Mouse (Mus musculus): ENCODE data around the gene Tmem220.
"Not testable (repeated sequence)": the region's sequence is repeated elsewhere in the genome, so short reads cannot be mapped to it uniquely, and the experiment has no call there.

Tmem220 gene

DNA sequence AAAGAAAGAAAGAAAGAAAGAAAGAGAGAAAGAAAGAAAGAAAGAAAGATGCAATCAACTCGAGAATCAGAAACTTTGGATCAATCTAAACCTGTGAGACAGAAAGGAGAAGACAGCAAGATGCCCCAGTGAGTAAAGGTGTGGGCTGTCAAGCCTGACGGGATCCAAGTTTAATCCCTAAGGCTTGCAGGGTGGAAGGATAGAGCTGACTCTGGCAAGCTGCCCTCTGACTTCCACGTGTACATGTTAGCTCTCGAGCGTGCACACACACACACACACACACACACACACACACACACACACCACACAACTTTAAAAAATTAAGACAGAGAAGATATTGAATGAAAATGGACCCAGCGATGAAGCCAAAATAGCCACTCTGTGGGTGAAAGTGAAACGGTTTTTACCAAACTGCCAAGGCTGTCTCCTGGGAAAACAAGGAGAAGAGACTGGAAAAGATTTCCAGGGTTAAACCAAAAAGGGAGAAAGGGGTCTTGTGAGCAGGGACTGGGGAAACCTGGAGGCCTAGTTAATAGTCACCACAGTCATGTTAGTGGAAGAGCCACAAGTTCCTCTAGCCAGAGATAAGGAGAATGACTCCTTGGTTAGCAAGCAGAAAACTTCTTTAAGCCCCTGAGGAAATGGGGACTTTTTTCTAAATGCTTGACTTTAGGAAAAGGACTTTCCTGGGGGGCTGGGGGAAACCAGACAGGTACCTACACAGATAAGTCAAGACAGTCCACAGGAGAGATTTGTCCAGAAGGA lies 5.1 kb upstream of the Tmem220 start:
- no peak for DNase-seq

DNA sequence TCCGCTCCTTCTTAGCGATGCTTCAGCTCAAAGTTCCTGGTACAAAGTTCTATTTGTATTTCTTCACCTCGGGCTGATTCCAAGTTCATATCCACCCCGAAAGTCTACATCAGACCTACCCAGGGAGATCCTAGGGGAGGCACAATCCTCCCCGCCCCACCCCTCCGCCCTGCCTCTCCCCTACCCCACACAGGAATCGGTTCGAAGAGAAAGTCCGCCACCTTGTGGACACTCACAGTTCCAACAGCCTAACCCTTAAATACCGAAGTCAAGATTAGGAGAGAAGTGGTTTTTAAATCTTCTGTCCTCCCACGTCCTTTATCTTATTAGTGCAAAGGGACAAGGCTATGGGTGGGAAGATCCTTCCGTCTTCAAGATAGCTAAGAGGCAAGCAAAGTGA lies 4.0 kb upstream of the Tmem220 start:
- DNase-seq = peak; percentile 80

DNA sequence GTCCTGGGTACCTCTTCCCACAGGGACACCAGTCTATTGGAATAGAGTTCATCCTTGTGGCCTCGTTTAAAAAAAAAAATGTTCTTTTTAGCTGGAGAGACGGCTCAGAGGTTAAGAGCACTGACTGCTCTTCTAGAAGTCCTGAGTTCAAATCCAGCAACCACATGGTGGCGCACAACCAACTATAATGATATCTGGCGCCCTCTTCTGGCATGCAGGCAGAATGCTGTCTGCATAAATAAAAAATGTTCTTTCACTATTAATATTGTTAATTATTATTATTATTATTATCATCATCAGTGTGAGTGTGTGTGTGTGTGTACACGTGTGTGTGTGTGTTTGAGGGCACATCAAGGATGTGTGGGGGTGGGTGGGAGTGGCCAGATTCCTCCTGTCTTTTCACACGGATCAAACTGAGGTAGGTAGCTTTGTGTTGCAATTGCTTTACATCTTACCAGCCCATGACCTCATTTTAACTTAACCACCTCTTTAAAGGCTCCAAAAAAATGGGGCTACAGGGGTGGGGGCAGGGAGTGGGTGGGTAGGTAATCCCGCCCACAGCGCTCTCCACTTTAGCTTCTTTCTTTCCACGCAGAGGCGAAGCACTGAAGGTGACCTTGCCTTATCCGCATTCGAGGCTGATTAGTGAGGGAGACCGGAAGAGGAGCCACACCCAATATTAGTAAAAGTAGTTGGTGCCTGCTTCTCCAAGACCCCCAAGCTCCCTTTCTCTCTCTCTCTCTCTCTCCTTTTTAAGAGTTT lies 2.4 kb upstream of the Tmem220 start:
- peak; percentile 50 for DNase-seq

DNA sequence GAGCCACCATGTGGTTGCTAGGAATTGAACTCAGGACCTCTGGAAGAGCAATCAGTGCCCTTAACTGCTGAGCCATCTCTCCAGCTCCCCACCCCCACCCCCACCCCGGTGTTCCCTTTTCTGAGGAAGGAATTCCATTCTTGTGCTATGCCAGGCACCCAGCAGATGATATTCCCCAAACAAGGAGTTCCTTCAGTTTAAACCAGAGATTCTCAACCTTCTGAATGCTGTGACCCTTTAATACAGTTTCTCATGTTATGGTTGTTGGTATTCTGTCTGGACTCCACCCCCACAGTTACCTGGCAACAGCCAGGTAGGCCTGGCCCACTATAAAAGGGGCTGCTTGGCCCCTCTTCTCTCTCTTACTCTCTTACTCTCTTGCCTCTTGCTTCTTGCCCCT lies 1.8 kb upstream of the Tmem220 start:
- not testable (repeated sequence) for DNase-seq

DNA sequence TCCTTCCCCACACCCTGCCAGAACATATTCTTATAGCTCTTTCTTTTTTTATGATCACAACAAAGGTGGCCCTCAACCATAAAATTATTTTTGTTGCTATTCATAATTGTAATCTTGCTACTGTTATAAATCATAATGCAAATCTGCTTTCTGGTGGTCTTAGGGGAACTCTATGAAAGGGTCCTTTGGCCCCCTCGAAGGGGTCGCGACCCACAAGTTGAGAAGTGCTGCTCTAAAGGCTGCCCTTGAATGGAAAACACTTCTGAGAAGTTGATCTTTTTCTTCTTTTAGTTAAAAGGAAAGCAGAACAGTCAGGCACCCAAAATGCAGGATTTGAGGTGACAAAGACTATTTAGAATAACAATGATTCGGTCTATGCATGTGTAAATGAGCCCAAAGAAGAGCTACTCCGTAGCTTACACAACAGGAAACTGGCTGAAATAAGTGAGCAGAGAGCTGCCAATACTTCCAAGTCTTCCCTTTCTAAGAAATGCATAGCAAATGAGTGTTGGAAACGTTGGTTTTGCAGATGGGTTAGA lies 1.1 kb upstream of the Tmem220 start:
- DNase-seq = no peak

DNA sequence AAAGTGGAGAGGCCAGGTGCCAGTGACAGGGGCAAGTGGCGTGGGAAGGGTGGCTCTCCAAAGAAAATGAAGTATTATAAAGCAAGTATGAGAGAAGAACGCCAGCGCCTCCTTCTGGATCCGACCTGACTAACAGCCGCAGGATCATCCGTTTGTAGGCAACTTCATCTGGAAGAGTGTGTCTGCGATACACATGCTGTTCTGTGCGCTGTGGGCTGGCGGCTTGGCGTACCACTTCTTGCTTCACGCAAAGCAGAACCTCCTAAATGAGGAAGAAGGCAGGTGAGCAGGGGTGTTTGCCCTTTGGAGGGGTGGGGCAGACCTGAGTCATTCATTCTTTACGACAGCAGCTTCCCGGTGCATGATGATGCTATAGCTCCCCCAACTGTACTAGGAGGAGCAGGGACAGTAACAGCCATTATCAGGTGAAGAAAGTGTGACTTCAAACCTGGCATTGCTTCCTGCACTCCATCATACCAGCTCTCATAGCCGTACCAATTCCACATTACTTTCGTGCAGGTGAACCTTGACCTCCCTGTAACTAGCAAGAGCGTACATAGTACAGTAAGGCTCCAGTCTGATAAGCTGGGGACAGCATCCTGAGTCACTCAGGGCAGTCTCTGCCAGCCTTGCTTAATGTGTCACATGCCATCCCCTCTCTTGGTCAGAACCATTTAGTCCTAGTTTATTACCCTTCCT lies 6.1 kb downstream of the Tmem220 start:
- no peak for DNase-seq

DNA sequence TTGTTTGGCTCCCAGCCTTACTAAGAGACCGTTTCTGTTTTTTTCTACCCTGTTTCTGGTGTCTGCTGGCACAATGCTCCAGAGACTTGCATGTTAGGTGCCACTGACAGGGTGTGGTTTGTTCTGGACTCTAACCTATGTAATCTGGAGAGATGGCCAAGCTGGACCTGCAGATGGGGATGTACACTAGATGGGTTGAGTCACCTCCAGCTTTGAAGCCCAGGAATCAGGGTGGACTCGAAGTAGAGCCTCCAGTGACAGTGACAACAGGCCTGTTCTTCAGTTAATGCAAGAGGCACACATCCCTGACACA lies 6.6 kb downstream of the Tmem220 start:
- no peak for DNase-seq

DNA sequence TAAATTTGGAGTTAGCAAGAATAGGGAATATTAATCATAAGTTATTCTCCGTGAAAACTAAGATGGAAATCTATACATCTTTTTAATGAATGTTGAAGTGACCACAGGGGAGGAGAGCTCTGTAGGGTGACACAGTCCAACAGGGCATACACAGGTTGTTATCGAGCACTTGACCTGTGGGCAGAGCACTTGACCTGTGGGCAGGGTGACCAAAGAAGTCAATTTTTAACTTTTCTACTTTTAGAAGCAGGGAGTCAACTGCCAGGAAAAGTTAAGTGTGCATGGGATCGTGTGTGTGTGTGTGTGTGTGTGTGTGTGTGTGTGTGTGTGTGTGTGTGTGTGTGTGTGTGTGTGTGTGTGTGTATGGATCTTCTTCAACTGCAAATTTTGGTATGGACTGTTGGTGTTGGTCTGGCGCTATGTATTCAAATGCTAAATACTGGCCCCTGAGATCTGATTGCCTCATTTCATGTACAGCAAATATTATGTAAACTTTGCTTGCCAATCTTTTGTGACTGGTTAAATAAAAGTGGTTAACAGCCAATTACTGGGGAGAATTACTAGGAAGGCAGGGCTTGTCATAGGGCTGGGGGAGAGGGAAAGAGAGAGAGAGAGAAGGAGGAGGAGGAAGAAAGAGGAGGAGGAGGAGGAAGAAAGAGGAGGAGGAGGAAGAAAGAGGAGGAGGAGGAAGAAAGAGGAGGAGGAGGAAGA lies 10.0 kb downstream of the Tmem220 start:
- no peak for DNase-seq

DNA sequence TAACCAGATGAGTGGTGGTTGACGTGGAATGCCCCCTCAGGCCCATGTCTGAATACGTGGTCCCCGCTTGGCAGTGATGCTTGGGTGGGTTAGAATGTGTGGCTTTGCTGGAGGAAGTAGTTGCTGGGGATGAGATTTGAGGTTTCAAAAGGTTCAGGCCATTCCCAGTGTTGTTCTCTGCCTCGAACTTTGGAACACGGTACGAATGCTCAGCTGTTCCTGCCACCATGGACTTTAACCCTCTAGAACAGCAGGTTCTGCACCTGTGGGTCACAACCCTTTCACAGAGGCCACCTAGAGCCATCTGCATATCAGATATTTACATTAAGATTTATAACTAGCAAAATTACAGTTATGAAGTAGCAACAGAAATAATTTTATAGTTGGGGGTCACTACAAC lies 11.3 kb downstream of the Tmem220 start:
- no peak for DNase-seq

DNA sequence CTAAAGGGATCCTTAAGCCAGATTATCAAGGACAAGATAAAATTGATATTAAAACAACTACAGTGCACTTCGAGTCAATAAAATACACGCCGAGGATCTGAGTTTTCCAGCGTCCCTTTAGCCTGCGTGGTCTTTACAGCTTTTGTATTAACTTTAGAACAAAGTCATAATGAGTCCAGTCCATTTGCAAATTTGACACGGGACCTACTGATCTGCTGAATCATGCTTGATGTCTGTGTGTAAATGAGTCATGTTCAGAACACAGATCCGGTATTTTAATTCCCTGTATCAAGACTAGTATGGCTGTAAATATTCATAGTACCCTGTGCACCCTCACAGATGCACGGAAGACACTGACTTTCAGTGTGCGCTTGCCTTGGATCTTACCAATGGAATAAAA lies 11.9 kb downstream of the Tmem220 start:
- no peak for DNase-seq

DNA sequence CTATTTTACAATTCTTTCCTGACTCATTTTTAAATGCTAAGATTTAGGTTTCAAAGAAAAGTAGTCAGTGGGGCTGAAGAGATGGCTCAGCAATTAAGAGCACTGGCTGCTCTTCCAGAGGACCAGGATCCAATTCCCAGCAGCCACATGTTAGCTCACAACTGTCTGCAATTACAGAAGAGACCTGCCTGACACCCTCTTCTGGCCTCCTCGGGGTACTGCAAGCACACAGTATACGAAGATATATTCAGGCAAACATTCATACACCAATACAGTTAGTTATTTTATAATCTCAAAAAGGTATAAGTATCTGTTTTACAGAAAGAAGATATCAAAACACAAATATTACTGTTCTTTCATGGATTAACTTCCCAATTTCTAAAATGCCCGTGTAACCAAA lies 14.8 kb downstream of the Tmem220 start:
- no peak for DNase-seq

DNA sequence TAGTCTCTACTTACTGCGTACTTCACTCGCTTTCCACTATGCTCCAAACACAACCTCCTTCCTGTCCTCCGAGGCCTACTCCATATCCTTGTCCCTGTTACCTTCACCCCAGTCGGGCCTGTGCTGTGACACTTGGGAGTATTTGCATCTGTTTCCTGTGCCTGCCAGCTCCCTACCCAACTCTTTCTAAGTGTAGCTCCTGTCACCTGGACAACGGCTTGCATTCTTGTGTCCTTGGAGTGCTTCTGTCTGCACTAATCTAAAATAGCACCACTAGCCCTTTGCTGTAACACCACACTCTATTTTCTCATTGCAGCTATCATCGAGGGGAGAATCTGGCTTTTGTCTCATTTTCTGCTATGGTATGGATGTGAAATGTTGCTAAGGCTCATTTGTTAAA lies 15.5 kb downstream of the Tmem220 start:
- DNase-seq = no peak

DNA sequence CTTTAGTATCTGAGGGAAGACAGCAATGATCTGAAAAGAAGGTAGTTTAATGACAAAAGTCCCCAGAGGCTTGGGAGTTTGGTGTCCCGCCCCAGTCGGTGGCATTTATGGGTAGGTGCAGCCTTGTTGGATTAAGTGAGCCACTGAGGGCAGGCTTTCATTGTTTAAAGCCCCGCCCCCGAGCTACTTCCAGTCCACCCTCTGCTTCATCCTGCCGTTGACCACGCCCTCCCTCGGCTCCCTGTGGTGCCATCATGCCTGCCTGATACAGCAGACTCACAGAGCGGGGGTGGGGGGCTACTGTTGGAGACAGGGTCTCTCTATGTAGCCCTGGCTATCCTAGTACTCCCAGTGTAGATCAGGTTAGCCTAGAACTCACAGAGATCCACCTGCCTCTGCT lies 18.1 kb downstream of the Tmem220 start:
- DNase-seq = no peak

DNA sequence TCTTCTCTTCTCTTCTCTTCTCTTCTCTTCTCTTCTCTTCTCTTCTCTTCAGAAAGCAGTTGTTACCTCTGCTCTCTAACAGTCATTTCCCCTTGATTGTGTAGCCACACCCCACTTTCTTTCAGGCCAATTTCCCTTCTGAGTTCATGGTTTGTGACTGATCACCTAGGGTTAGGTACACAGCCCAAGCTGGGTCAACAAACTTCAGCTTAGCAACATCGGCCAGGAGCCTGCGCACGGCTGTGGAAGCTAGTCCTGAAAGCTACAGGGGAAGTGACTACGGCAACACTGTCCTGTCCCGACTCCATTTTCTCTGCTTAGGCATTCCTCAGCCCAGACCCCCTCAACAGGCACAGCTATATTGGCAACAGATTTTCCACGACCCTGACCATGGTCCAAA lies 20.0 kb downstream of the Tmem220 start:
- DNase-seq = no peak

DNA sequence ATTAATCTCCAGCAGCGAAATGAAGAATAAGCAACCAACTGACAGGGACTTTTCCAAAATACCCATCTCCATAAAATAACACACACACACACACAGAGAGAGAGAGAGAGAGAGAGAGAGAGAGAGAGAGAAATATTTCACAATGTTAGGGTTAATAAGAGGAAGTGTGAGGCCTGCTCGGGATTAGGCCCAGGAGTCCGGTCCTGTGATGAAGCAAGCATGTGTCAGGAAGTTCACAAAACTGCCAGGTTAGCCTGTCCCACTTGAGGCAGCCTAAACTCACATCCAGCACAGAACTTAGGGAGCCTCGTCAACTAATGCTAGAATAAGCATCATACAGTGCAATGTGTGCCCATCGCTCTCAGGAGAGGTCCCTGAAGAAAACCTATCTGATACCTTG lies 22.2 kb downstream of the Tmem220 start:
- DNase-seq = no peak

DNA sequence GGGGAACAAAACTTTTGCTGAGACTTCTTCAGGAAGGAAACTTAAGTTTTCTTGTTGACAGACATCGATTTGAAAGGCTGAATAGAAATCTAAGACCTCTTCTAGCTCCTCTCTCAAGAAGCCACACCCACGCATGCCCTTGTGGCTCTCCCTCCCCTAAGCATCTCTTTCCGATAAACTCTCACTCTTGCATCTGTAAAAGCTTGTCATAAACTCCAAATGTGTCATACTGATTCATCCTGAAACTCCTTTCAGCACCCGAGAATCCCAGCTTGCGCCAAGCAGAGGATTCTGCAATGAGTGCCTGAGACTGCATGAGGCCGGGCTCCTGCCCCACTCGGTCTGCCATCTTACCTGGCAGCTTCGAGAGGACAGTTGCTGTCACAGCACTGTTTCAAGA lies 23.5 kb downstream of the Tmem220 start:
- no peak for DNase-seq

DNA sequence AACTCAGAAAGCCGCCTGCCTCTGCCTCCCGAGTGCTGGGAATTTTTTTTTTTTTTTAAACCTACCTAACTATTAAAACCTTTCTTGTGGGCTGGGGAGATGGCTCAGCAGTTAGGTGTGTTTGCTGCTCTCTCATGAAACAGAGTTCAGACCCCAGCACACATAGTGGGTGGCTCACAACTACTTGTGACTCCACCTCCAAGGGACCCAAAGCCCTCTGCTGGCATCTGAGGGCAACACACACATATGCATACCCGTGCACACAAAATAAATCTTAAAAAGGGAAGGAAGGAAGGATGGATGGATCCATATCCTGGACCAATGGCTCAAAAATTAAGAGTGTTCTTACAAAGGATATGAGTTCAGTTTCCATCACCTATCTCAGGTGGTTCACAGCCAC lies 24.3 kb downstream of the Tmem220 start:
- no peak for DNase-seq

DNA sequence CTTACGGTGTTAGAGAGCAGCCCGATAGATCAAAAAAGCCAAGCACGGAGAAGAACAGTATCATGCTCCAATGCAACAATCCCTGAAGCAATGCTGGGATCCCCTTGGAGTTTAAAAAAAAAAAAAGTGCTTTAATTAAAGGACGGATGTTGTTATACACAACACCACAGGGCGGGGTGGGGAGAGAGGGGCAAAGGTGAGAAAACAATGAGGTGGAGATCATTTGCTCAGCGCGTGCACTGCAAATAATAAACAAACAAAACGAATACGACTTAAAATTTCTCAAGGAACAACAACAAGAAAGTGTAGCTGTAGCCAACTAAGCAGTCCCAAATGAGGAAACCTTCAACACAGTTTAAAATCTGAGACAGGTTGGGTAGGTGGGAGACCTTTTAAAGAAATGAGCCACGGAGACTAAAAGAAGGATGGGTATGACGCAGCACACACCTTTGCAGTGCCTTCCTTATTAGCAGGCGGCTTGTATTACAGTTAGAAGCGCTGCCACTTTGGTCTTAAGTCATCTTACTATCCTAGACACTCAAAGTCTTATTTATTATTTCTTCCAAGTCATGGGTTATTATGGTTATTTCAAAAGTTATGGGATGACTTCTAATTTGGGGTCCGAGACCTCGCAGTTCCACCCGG lies 26.8 kb downstream of the Tmem220 start:
- no peak for DNase-seq

DNA sequence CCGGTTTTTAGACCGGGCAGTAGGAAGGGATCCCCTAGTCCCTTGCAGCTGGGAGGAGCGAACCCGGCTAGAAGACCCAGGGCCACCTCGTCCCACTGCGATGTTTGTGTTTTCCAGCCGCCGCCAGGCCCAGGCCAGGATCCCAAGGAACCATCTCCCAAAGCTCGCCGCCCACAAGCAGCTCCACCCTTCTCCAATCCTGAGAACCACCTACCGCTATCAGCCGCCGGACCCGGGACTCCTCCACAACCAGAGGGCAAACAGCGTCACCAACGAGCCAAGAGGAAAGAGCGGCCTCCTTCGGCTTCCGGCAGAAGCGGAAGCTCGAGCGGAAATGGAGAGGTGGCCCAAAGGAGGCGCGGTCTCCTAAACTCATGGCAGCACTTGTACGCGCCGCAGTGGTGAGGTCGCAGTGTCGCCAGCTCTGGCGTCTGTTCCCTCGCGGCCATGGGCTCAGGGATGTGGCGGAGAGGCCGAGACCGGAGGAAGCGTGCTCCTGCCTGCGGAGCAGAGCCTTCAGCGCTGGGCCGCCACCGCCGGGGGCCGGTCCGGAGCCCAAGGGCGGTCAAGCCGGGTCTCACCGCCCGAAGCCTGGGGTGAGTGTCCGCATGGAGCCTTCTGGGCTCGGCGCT lies 27.5 kb downstream of the Tmem220 start, which contains the start of the genes Adprm and Sco1:
Gene Adprm, minus strand, starts transcription at position 274 of the 632 bp plus-strand sequence.
Gene Sco1, plus strand, starts transcription at position 350 of the 632 bp plus-strand sequence.
- peak; percentile 94 for DNase-seq

DNA sequence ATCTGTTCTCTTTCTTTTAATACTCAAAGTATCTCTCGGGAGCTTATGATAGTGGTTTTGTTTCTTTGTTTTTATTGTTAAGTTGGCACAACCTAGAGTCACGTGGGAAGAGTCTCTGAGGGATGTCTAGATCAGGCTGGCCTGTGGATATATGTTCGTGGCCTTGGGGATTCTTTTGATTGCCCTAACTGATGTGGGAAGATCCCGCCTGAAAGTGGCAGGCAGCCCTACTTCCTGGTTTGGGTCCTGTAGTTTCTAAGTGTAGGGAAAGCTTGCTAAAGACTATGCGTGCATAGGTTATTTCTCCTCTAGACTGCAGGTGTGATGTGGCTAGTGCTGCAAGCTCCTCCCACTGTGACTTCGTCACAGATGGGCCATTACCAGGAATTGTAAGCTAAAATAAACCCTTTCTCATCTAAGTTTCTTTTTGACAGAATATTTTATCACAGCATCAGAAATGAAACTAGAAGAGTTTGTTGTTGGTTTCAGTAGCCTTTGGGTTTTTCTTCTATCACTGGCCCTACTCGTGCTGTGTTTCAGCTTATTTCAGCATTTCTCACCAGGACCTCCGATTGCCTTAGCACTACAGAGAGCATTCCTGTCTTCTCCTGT lies 29.9 kb downstream of the Tmem220 start:
- no peak for DNase-seq

DNA sequence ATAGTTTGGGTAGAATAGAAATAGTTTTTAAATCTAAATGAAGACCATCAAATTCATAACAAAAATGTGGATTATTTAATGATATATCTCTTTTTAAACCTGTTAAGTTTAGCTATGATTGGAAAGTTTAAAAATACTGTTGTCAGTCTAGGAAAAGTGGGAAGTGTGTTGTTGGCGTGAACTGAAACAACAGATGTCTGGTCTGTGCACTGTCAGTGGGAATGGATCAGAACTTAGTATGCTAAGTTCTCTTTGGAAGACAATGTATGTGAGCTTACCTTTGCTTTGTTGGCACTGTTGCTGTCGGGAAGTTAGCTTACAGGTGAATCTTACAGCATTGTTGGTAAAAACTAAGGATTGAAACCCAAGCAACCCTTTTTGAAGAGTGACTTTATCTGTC lies 36.4 kb downstream of the Tmem220 start:
- no peak for DNase-seq

DNA sequence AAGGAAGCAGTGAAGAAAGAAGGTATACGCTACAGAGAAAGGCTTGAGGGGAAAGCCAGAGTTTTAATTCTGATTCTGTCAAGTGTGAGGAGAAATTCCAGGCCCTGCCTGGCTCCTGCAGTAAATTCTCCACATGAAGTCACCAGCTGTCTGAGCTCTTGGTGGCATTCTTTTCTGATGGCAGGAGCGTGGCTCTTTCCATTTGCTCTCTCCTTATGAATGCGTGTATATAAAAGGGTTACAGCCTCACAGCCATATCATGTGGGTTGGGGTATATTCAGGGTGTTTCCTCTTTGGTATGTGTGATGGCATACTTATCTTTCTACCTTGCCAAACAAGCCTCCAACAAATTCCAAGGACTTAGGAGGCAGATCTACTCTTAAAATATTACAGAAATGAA lies 37.8 kb downstream of the Tmem220 start:
- no peak for DNase-seq

Data from embryo, embryonic 11 days (tissue).